Mouse (Mus musculus) naive thymus-derived CD4-positive, alpha-beta T cell, adult 2 months (primary cell): ENCODE measurements around the gene S100a1.

Experiments used
- DNase-seq: peaks from one replicate; pipeline ENCODE4 v3.0.0-alpha.2; 2011; ENCODE audit warnings: low read depth

S100a1 gene

DNA sequence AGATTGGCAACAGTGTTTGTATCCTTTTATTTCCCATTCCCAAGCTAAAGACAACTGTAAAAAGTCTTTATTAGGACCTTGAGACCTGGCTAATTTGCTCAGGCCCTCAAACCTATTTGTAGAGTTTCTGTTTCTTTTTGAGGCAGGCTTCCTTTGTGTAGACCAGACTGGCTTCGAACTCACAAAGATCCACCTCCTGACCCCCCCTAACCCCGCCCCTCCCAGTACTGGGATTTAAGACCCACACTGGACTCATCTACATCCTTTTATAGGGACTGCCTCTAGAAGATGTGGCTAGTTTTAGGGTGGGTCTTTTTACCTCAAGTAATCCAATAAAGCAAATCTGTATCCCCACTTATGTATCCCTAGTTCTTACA lies 4.5 kb downstream of the S100a1 start:
- no peak for DNase-seq

DNA sequence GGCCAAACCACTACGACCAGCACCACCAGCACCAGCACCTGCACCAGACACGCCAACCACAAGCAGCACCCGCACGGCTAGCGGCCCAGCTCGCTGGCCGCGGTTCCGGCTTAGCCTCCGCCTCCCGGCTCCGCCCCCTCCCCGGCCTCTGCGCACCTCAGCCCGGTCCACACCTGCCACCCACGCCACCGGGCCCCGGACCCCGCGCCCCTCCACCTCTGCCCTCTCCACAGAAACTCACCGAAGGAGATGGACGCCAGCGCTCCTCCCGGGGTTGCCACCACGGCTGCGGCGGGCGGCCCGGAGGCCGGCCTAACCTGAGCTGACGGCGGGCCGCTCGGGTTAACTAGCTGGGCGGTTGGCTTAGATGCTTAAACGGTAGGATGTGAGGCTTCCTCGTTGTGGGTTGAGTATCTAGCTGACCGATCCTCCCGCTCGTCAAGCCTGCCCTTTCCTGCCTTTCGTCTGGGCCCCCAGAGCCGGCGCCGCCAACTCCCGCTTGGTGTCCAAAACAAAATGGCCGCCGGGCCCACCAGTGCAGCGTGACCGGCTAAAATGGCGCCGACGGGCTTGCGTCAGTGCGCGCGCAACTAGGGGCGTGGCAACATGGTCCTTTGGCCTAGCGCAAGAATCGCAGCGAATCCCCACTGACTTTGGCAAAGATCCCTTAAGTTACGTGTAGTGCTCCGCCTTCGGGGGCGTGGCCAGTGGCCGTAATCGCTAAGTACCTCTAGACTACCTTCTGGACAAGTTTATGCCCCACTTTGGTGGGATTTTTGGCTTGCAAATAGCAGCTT lies 5.0 kb downstream of the S100a1 start, which contains the start of gene Chtop:
Gene Chtop, minus strand, starts transcription at position 549 of the 797 bp plus-strand sequence.
- peak; percentile 100 for DNase-seq

DNA sequence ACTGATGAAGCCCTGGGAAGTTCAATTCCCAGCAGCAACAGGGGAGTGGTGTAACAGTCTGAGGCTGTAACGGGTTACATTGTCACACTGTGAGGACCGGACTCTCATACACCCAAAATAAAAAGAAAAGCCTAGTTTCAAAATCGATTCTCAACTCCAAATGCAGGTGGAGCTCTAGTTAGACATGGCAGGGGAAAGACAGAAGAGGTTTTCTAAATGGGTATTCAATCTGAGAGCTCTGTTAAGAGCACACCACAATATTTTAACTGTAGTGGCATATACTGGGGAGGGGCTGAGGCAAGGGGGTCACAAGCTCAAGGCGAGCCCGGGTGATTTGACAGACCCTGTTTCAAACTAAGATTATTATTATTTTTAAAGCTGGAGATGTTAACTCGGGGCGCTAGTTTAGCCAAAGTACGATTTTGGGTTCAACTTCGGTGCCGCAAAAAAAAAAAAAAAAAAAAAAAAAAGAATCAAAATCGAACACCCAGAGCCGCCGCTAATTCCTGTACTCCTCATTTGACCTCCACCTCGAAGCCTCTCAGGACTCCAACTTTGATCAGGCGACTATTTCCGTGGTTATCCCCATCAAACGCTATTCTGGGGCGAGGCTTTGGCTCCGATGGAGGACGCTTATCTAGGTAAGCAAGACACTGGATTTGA lies 5.8 kb downstream of the S100a1 start:
- DNase-seq, result peak; percentile 38

DNA sequence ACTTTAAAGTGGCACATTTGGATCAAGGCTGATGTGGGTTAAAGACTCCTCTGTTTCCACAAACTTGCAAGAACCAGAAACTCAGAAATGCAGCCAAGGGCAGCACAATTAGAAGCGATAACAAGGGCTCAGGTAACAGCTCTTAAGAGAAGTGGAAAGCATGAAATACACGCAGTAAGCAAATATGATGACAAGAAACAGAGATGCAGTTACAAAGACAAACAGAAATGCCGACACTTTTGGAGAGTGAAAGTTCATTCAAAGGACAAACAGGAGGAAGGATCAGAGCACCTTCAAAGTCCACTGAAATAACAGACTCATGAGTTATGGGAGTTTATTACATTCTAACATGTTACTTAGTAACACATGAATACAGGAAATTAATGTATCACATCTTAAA lies 7.8 kb downstream of the S100a1 start:
- no peak for DNase-seq

DNA sequence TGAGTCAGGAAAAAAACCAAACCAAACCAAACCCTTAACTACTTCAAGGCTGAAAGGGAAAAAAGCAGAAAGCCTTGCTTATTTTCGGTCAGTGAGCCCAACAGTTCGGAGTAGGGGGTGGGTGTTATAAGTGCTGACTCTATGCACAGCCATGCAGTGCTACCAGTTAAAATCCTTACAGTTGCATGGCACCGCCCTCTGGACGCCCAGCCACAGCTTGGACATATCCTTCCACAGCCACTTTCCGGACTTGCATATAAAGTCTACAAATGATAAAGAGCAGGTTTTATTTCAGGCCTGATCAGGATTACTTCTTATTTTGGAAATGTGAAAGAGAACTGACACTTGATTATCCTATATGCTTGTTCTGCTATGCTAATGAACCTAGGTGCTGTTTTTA lies 9.0 kb downstream of the S100a1 start:
- DNase-seq, result no peak

DNA sequence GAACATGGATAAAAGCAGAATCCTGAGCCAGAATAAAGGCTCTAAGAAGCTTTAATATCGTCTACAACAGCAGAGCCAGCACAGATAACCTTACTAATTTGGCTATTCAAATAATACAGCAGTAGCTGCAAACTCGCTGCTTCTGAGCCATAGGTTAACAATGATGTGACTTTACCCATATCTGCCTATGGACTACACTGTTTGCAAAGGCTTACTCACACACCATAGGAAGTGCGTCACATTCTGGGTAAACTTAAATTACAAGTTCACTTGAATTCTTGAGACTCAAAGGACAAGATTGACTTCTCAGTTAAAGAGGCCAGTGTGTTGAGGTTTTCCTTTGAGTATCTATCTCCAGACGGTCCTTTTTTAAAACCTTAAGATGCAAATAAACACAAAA lies 10.7 kb downstream of the S100a1 start:
- no peak for DNase-seq

DNA sequence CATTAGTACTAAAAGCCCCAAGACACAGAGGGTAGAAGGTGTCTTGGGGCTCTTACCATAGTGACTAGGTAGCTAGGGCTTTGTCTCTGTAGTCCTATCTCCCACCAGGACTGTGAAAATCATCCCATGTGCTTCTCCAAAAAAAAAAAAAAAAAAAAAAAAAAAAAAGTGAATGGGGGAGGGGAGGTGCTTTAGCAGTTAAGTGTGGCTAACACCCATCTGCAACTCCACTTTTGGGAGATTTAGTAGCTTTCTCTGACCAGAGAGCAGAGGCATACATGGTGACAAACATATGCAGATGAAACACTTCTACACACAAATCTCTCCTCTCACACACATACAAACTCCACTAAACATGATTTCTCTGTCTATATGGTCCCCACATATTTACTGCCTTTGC lies 16.6 kb downstream of the S100a1 start:
- DNase-seq, result no peak

DNA sequence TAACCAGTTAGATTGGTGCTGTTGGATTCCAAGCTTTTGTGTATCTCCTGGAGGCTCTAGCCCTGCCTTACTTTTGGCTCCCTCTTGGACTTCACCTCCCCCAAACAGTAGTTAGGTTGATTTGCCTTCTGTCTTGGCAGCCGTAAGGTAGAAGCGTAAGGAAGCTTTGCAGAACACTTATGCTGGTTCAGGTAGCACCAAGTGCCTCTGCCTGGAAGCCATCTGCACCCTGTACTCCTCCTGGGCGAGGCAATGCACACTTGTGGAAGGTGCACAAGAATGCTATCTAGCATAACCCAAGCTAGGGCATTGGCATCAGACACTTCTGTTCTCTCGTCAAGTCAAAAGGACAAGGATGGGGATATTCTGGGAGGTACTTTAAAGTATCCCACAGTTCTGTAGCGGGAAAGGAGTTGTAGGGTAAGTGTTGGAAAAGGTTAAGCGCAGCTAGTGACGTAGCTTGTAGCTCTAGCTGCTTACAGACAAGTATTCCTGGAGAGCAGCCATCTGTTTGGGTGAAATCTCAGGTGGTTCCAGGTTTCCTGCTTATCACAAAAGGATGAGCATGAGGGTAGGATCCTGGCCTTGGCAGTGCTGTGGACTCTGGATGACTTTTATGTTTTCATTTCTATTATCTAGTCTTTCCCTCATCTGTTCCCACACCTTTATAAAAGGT lies 18.2 kb downstream of the S100a1 start:
- DNase-seq, result no peak

DNA sequence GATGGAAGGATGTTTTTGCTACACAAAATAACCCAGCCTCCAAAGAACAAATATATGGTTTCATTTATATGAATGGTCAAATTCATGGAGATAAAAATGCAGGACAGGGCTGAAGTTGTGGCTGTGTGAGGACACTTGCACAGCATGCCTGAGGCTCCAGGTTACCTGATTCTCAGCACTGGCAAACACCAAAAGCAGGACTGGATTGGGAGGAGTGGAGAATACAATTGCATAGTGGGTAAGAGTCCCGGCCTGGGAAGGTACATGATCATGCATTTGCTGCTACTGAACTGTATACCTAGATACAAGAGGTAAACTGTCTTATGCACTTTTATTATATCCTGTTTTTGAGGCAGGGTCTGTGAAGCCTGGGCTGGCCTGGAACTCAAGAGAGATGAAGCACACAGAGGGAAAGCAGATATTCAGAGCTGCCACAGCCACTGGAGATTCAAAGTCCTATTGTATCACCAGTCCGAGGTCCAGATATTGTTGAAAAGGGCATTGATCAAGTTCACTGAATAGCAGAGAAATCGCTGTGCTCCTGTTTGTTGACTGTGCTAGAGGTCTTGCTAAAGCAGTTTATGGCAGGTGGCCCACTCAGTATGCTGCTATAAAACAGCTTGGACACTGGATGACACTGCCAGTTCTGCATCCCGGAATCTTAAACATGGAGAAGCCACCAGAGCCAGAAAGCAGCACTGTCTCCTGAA lies 20.2 kb downstream of the S100a1 start:
- DNase-seq, result no peak

DNA sequence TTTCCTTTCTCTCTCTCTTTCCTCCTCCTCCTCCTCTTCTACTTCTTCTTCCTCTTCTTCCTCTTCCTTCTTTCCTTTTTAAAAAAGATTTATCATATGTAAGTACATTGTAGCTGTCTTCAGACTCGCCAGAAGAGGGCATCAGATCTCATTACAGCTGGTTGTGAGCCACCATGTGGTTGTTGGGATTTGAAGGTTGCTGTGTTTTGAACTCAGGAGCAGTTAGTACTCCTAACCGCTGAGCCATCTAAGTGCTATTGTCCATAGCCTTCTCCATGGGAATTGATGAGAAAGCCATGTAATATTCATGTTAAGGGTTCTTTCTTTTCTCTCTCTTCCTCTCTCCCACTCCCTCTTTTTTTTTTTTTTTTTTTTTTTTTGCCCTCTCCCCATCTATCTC lies 22.8 kb downstream of the S100a1 start:
- peak; percentile 69 for DNase-seq

DNA sequence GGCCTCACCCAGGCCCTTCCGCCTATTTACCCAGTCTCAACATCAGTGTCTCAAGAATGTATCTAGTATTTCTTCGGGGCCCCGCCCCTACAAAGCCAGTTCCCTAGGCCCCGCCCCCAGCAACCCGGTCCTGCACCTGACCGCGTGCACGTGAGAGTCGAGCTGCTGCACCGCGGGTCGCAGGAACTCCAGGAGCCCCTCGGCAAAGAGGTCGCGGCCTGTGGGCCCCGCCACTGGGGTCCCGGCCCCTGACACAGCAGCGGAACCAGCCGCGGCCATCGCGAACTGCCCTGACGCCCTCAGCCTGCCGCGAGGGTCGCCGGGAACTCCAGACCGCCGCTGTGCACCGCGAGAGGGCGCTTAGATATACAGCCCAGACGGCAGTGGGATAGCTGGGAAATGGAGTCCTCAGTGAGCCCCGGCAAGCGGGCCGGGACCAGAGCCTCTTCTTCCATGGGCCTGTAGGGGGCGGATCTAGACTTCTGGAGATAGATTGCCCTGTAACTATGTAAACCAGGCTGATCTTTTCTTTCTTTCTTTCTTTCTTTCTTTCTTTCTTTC lies 23.4 kb downstream of the S100a1 start, which contains the start of gene Snapin:
Gene Snapin, minus strand, starts transcription at position 338 of the 561 bp plus-strand sequence.
- peak; percentile 97 for DNase-seq

DNA sequence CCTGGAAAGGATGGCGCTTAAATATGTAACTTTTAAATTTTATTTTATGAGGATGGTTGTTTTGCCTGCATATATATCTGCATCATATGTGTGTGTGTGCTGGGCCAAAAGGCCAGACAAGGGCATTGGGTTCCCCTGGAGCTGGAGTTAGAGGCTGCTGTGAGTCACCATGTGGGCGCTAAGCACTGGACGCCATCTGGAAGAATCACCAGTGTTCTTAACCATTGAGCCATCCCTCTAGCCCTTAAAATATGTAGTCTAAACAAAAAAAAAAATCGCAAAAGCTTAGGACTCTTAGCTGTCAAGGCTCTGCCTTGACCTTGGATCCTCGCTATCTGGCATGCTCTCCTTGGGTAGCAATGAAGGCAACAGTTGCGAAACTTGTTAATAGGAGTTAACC lies 25.6 kb downstream of the S100a1 start:
- no peak for DNase-seq

DNA sequence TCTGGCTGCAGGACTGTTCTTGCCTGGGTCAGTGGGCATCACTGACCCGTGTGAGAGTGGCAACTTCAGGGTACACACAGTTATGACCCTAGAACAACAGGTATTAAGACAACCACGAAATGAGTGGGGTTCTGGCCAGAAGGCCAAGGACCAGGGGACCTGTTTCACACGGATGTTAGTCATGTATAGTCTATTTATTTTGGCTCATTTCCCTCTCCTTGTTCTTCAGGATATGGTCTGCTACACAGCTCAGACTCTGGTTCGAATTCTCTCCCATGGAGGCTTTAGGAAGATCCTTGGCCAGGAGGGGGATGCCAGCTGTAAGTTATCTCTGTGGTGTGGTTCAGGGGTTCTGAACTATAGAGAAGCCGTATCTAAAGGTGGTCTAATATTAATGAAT lies 27.2 kb downstream of the S100a1 start:
- DNase-seq, result no peak

DNA sequence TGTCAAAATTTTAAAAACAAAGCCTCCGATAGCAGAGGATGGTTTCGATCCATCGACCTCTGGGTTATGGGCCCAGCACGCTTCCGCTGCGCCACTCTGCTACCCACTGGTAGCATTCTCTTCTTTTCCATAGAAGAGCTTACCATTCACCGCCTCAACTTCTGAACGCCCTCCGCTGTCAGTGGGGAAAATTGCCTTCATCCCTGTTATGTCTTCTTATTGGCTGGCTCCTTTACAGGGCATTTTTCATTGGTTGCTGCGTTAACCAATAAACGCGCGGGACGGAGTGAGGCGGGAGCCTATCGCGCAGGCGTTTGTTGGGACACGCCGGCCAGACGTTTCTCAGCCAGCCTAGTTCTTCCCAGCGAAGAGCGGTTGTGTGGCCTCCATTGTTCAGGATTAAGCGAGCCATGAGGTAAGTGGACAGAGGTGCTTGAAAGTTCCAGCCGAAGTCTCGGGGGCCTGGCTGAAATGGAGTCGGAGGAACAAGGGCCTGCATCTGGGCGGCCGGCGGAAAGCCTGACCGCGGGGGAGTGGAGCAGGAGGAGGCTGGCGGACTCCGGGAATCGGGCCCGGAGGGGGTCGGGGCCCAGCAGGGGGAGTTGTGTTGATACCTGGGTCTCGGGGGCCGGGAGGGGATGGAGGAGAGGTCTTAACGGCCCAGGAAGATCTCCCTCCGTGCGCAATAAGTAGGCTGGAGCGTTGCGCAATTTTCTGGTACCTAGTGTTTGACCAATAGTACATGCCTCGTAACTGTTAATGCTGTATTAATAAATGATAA lies 38.2 kb downstream of the S100a1 start, which contains the start of gene Ilf2:
Gene Ilf2, plus strand, starts transcription at position 296 of the 781 bp plus-strand sequence.
- peak; percentile 99 for DNase-seq

DNA sequence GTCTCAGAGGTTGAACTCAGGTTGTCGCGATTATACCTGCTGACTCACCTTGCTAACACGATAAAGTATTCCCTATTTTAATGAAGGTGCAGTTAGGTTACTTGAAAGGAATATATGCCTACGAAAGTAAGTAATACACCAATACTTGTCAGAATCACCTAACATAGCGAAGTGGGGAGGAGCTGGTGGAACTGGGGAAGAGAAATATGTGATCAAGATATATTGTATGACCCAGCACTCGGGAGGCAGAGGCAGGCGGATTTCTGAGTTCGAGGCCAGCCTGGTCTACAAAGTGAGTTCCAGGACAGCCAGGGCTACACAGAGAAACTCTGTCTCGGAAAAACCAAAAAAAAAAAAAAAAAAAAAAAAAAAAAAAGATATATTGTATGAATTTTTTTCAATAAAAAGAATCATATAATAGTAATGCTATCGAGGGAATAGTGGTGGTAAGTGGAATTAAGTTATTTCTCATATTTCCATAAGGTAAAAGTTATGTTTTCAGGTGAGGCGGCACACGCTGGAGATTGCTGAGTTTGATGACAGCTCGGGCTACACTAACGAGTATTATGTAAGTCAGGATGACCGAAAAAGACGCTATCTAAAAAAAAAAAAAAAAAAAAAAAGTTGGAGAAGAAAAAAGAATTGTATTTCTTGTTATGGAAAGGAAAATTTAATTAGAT lies 38.9 kb downstream of the S100a1 start:
- DNase-seq, result peak; percentile 48

DNA sequence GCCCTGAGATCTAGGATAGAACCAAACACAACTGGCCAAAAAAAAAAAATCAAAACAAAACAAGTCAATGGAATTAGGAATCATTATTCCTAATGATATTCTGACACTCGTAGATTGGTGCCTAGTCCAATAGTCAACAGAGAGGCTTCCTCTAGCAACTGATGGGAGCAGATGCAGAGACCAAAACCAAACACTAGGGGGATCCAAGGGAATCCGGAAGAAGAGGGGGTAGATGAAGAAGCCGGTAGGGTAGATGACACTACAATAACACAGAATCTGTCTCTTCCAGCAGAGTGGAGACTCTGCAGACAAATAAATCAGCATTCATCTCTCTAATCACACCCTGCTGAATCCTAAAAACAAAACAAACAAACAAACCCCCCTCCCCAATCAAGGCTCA lies 42.0 kb downstream of the S100a1 start:
- peak; percentile 89 for DNase-seq

DNA sequence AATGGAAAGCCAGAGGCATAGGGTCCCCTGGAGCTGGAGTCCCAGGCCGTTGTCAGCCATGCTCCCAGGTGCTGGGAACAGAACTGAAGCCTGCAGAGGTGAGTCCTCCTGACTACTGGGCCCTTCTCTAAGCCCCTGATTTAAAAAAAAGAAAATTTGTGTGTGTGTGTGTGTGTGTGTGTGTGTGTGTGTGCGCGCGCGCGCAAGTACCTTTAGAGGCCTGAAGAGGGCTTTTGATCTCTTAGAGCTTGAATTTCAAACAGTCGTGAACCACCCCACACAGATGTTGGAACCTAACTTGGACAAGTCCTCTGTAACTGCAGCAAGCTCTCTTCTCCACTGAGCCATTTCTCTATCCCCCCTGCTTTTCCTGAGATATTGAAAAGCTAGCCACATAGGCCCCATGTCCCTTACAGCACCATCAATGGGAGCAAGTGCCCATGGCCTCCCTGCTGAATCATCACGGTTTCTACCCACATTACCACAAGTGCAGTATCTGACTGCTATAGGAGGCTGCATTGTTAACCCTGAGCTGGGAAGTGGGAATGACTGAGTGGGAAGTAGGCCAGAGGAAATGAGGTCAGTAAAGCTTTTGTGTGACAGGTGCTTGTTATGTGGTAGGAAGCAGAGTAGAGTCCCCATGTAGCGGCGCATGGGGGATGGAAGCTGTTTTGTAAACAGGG lies 46.4 kb downstream of the S100a1 start:
- DNase-seq, result no peak

DNA sequence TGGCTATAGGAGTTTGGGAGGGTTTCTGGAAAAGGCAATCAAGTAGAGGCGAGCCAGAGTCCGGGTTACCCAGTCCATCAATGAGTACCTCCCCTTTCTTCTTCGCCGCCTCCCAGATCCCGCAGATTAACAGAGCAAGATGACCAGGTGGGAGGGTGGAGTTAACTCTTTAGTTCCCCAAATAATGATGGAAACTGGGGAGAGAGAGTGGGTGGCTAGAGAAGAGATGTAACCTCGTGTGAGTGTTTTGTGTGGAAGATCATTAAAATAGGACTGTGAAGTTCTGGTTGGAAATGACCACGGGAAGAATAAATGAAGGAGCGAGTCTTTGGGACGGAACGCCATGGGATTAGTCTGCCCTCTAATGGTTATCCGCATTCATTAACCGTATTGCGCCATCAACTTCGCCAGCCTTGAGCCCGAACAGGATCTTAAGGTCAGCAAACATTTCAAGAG lies 47.9 kb downstream of the S100a1 start:
- DNase-seq, result no peak

DNA sequence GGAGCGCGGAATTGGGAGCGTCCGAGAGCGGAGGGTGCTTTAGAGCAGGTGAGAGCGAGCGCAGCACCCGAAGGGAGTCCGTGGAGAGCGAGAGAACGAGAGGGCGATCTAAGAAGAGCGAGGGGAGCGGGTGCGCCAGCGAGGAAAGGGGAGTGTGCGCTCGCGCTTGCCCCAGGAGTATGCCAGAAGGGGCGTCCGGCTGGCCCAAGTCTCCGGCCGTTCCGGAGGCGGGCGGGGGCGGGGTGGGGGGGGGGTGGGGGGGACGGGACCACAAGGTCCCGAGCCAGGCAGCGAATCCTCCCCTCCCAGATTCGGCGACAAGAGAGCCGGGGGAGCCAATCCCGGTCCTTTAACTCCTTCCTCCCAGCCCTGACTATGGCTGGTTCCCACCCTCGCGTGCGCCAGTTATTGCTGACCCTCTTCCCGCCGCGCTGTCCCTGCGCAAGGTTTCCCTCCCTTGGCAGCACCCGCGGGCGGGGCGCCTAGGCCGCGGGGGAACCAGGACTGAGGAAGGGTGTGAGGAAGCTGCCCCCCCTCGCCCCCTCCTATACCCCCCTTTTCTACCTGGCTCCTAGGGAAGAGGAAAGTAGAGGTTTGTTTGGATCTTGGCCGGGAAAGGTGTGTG lies 48.4 kb downstream of the S100a1 start, which contains the start of gene Npr1:
Gene Npr1, minus strand, starts transcription at position 181 of the 625 bp plus-strand sequence.
- no peak for DNase-seq
